Mouse (Mus musculus) right cerebral cortex, postnatal 10 days (tissue): ENCODE measurements around the gene Nek5.

ENCODE experiments used
- DNase-seq, 2 experiments: peaks; one replicate each; pipeline ENCODE4 v3.0.0; 2021; ENCODE audit warnings: low spot score in 2 of 2

Nek5 gene

DNA sequence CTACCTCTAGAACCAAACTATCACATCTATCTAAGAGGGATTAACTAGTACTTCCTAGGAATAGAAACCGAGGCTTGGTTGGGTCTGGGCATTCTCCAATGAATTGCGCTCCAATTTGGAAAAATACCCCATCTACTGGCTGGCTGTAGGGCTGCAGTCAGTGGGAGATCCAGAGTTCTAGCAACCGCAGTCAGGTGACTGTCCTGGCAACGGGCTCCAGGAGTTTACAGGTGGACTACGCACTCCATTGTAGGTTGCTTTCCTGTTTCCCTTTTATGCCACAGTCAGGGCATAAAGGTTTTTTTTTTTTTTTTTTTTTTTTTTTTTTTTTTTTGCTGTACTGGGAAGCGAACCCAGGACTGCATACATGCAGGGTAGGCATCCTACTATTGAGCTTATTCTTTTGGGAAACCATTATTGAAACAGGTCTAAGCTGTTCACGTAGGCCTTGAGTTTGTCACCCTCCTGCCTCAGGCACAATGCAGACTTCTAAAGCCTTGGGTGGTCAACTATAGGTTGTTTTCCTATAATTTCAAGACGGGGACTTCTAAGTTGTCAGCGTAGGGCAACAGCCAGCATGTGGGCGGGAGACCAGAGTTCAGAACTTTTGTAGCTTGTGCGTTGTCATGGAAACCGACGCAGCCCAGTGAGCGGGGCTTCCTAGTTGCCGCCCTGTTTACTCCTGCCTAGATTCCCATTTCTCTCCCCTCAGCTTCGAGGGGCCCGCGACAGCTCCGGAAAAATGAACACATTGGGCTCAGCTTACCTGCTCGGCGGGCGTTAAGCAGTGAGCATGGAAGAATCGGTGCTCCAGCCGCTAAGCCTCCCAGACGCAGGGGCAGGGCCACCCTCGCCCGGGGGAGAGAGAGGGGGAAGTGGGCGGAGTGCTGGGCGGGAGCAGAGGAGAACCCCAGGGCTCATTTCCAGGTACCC, at the start of gene Nek5:
Gene Nek5, minus strand, starts transcription at position 834 of the 933 bp plus-strand sequence.
- DNase-seq: peak; percentile 50 to 53

DNA sequence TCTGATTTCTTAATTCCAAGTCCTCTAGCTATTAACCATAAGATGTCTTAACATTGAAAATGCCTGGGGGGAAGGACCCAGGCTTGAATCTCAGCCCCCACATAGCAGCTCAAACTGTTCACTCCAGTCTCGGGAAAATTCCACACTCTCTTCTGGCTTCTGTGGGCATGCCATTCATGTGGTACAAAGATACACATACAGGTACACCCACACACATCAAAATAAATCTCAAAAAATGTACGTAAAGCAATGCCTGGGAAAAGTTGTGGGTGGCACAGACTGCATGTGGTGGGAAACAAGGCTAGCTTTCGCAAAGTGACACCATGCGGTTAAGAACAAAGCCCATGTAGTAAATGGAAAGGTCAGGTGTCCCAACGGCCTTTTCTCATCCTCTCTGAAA, 44.3 kb upstream of the Nek5 start:
- no peak for DNase-seq

DNA sequence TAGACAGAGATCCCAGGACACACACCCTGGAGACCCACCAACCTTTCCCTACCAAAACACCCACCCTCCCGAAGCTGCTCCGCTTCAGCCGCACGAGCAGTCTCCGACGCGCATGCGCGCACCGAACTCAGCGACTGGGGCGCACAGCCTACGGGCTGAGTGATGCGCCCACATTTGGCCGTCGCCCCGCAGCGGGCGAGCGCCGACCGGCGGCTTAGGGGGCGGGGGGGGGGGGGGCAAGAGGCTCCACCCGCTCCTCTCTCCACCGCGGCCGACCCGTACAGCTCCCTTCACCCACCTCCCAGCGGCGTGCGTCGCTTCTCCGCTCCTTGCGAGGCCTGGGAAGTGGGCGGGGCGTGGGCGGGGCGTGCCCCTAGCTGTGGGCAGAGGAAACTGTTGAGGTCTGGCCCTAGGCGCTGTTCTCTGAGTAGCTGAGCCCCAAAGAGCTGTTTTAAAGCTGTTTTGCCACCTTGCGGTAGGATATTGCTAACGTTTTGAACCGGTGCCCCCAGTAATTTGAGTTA, 41.3 kb upstream of the Nek5 start, which contains the start of gene Nek3:
Gene Nek3, minus strand, starts transcription at position 356 of the 524 bp plus-strand sequence.
- DNase-seq: peak; percentile 89 to 93

DNA sequence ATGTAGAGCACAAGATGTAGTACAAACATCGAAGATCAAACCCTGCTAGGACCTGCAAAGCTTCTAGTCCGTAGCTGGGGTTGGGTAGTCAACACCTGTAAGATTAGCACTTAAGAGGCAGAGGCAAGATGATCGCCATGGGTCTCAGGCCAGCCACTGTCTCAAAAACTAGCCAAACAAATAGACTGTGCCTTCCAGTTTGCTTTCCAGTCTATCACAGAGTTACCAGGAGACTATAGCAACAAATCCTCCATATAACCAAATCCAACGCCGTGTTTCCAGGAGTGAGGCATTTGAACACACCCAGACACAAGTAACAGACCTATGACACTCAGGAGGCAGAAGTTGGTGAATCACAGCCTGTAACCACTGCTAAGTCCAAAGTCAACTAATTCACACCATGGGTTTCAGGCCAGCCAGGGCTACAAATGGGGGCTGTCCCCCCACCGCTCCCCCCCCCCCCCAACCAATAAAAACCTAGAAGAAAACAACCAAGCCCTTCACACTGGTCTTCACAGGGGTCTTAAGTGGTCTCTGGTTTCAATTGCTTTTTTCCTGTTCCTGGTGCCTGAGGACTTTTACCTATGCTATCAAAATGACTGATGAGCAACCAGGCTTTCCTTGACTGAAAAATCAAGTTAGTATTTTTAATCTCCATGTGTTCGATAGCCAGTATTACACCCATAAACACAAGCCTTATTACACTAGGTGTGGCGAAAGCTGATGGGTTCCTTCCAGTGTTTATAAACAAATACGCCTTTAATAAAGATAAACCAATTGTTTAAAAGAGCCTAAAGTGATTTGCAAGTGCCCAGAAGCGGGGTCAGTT, 40.6 kb upstream of the Nek5 start:
- DNase-seq: no peak

DNA sequence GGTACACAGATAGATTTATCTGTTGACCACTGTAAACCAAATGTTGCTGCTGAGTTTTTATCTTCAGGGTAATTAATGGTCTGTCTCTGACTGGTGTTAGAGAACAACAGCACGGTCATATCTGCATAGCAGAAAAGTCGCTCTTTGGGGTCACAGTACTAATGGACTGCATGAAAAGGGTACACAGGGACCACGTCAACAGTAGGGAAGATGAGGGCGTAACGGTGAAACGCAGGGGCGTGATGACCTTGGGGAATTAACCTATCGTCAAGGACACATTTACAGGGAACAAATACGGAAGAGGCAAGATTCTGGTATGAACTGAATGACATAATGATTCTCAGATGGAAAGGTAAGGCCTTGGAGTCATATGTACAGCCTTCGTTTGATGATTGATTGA, 39.6 kb upstream of the Nek5 start:
- no peak for DNase-seq

DNA sequence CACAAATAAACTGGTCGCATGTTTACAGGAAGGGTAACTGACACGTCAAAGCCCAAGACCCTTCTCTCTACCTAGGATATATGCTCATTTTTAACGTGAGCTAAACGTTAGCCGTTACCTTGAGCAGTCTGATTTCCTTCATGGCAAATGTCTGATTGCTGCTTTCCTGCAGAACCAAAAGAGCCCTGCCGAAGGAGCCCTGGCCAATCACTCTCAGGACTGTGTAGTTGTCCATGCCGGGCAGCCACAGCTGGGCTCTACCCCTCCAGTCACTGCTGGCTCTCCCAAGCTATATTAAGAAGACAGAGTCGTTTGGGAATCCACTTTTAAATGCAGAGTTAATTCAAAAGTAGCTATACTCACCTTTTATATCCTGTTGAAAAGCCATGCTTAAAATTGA, 37.4 kb upstream of the Nek5 start:
- no peak for DNase-seq

DNA sequence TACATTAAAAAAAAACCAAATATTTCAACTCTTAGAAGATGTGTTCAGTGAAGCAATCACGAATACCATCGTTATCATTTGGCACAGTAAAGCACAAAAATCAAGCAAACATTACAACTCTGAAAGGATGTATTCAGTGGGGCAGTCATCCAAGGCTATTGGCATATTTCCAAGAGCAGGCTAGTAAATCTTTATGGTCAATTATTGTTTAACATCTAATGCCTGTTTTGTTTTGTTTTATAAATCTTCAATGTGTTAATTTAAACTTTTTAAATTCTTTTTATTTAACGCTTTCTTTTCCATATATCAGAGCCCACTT, 25.5 kb upstream of the Nek5 start:
- DNase-seq: no peak

DNA sequence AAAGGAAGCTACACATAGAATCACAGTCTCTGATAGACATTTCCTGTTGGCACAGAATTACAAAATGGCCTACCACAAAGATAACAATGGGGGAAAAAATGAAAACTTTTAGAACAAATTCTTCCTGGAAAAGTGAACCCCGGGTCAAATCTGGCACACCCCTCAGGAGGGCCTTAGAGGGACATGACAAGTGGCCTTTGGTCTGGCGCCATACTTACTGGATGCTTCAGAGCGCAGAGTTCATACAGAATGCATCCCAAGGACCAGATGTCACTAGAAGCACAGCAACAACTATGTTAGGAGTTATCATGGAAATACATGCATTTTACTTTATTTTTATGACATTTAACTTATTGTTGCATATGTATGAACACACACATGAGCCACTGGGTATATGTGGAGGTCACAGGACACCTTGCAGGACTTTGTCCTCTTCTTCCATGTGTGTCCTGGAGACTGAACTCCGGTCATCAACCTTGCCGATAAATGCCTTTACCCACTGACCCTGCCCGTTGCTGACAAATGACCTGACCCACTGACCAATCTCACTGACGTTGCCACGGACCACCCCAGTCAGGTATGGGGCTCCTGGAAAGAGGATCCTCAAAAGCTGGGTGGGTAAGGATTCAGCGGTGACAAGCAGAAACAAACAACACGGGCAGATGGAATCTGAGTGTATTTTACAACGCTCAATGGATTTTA, 24.9 kb upstream of the Nek5 start:
- DNase-seq: no peak

DNA sequence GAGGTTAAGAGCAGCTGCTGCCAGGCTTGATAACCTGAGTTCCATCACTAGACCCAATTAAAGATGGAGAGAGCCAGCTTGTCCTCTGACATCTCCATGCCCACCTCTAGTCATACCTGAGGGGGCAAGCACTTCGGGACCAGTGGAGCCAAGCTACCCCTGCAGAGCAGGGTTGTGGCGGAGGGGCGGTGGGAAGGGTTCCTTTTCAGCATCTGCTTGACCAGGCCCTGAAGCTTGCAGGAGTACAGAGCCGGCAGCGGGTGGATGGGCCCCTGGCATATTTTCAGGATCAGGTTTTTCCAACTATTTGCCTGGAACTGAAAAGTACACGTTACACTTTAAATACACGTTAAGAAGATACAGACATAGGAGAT, 23.5 kb upstream of the Nek5 start:
- DNase-seq: no peak

DNA sequence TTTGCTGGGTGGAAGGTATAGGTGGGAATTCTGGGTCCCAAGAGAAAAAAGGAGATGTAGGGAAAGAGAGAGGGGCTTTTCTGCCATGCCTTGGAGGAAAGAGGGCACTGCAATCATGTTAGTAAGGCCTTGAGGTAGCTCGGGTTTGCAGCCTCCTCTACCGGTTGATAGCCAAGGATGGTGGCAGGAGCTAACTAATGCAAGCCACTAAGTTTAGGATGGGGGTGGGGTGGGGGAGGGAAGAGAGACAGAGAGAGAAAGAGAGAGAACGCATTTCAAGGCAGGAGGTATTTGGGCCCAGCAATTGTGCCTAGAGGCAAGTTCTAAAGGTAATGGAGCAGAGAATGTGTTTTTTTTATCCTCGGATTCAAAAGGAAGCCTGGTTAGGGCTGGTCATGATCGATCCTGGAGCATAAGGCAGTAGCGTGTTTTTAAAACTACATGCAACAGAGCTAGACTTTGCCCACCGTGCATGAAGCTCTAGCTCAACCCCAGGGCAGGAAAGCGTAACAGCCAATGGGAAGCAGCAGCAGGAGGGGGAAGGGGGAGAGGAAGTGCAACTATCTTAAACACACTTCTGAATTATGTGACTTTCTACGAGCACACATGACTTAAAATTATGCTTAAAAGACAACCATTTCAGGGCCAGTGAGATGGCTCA, 23.0 kb upstream of the Nek5 start:
- no peak for DNase-seq

DNA sequence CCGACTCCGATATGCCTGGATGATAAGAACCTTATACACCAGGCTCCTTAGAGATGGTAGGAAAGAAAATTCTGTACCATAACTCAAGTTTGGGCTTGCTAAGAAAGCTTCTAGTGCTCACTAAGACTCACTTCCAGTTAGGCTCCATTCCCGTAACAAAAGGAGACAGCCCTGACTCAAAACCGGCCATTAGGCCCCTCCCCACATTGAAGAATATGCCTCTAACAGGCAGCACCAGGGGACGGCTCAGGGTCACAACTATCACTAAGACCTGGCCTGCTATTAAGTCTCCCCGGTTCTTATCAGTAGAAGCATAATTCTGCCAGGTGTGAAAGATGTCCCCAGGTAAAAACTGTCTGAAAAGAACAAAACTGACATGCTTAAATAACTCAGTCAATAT, 21.0 kb upstream of the Nek5 start:
- no peak for DNase-seq

DNA sequence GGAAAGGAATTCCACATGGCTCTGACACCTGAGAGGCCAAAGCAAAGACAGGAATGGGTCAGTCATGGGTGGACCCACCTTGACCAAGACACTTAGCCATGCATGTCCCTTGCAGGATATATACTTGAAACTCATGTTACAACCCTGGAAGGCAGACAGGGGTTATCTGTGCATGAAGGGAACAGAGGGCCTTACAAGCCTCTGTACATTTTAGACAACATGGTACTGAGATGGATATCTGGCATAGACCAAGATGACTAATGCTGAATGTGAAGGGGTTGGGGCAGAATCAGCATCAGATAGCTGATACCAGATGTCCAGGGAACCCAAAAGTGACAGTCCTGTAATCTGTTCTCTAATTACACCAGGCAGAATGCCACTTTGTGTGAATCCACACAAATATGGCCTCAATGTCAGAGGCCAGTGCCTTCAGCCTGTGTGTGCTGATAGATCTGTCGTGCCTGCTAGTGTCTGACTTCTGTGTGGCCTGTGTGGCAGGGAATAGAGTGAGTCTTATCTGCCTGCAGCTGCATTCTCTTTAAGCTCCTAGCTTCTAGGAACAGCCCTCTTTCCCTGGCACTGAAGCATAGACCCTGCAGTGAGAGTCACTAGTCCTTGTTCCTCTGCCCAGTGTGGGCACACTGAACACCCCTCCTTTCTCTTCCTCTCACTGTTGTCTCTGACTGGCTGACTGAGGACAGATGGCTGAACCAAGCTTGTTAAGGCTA, 19.1 kb upstream of the Nek5 start:
- DNase-seq: no peak

DNA sequence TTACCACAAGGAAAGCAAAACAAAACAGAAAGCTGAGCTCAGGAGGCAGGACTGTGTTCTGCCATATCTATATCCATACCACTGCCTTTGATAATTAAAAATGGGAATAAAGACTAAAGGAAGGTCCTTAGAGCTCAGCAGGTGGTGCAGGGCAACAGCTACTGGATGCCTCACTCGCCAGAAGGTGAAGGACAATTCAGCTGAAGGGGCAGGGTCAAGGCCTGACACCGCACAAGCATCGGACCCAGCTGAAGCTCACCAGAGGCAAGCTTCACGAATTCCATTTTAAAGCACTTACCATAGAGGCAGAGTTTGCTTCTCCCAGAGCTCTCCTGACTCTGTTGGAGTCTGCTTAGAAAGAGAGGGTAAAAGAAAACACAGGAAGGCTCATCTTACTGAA, 17.7 kb upstream of the Nek5 start:
- DNase-seq: no peak

DNA sequence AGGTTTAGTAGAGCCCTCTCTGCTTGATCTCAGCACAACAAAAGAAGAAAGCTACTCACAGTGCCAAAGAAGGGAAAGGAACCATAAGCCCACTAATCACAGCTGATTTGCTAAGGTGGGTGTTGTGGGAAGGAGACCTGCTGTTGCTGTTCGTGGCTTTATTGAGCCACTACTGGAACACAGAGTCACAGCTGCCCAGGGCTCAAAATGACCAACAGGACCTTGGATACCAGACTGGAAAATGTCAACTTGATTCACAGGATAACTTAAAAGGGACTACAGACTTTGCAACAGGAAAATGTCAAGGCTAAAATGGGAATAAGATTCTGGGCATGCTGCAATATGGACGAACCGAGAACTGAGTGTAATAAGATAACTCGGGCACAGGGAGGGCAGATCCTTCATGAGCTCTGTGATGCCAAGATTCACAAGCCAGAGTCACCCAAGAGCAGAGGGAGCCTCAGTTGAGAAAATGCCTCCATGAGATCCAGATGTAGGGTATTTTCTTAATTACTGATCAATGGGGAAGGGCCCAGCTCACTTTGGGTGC, 17.1 kb upstream of the Nek5 start:
- no peak for DNase-seq

DNA sequence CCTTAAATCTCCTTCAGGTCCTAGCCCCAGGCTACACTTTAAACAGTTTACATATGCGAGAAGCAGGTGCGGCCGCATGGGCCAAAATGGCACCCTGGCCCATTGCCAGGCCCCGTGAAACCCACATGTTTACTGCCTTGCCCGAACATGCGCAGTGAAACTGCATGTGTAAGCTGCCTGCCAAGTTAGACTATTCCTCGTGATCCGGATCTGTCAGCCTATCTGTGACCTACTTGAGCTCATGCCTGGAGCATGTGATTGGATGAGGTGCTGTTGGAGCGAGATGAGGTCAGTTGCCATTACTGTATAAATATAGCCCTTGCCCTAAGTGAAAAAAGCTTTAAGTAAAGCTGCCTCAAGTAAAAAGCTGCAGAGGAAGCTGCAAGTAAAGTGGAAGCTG, 11.6 kb upstream of the Nek5 start:
- peak in 1 of 2 experiments; percentile 40 for DNase-seq

DNA sequence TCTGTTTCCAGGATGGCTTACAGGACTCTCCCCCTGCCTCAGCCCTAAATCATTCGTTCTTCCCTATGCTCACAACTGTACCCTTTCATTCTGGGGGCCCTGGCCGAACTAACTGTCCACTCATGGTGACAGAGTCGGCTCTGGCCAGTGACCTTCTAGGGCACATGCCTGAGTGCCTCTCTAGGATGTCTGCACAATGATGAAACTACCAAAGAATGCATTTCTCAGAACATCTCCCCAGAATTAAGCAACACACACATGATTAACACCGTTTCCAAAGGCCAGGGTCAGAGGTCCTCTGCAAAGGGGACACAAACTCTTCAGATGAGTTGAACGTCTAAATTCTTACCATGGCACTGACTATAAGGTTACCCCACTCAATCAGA, 9.9 kb upstream of the Nek5 start:
- no peak for DNase-seq

DNA sequence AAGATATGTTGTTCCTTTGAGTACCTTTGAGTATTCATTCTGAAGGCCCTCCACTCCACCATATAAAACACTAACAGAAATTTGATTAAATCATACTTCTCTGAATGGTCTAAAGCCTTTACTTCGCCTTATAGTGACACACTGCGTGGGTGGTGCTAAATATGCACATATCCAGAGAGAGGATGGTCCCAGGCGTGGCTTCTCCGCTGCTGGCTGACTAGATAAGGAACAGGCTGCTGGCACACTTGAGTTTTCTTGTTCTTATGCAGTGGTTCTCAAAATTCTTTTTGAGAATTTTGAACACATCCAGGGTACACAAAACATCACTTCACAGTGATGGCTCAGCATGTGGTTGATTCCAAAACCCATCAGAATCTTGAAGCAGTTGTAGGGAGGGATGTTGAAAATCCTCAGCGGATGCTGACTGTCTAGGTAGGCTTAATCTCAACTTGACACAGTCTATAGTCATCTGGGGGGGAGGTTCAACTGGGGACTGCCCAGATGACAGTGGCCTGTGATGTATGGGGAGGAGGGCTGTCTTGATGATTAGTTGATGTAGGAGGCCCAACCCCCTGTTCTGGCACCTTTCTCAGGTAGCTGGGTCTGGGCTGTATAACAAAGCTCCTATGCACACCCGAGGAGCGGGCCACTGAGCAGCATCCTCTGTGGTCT, 9.4 kb upstream of the Nek5 start:
- DNase-seq: no peak

DNA sequence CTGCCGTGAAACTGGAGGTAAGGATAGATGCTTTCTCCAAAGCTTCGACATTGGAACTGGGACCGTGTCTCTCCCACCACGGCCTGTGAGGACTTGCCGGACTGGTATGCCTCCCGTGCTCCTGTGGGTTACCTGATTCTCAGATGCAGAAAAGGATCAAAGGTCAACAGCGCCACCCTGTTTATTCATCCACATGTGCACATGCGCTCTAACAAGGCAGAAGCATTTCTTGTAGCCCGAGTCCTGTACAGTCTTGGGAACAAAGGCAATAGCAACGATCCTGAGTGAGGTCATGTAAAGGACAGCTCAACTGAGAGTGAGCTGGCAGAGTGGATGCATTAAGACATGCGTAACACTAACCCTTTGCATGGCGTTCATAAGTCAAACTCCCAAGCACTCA, 7.2 kb upstream of the Nek5 start:
- DNase-seq: no peak

DNA sequence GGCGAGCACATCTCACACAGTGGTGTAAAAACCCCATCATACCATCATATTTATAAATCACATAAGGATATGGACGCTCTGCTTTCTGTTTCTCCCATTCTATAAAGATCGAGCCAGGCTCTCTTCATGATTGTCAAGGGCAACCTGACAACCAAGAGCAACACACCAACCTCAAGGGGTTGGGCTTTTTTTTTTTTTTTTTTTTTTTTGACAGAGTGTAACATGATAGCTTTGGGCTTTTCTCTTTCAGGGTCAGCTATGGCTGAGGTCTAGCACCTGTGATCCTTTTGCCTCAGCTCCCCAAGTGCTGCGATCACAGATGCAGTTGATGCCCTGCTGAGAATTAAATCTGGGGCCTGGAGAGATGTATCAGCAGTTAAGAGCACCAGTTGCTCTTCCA, 17.8 kb downstream of the Nek5 start:
- no peak for DNase-seq

DNA sequence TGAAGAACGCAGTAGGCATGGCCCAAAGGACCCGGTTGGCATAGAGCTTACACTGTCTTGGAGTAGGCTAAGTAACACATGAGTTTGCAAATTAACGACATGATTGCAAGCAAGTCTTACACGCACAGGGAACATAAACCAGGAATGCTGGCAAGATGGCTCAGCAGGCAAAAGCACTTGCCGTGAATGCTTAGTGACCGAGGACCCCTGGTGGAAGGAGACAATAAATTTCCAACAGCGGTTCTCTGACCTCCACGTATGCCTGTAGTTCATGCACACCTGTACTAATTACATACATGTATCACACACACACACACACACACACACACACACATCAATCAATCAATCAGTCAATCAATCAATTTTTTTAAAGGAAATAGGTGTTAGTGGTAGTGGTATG, 33.3 kb downstream of the Nek5 start:
- peak in 1 of 2 experiments; percentile 20 for DNase-seq
